Mouse (Mus musculus) adrenal gland, adult 8-10 months (tissue): ENCODE data around the gene Dppa2. TPM values are rescaled to one million over a fixed set of nuclear protein-coding genes. Genes with fewer than 3 reads are reported as not detected.
"Not testable (repeated sequence)": the region's sequence is repeated elsewhere in the genome, so short reads cannot be mapped to it uniquely, and the experiment has no call there.

Source experiments
- DNase-seq: peaks from one replicate; pipeline ENCODE4 v3.0.0; 2022
- total RNA-seq, 4 experiments: library from RNA; stranded (reverse); gene quantifications; 2 replicates each; pipeline ENCODE4 v1.2.4; 2022

Dppa2 gene
- total RNA-seq = not detected

GRCm38 (mm10) chr16:48303509-48303908, at the start of gene Dppa2:
Dppa2 (plus strand) TSS chr16:48303908.
- DNase-seq = no peak

- no peak for DNase-seq
These were observed 49.1 kb upstream of the Dppa2 start for GRCm38 (mm10) chr16:48254584-48254983.

GRCm38 (mm10) chr16:48259519-48259918, 44.2 kb upstream of the Dppa2 start:
- DNase-seq = no peak

GRCm38 (mm10) chr16:48262901-48263300, 40.8 kb upstream of the Dppa2 start:
- DNase-seq = no peak

- no peak for DNase-seq
These were observed 37.9 kb upstream of the Dppa2 start for GRCm38 (mm10) chr16:48265856-48266255.

GRCm38 (mm10) chr16:48276940-48277339, 26.8 kb upstream of the Dppa2 start:
- DNase-seq = no peak

- no peak for DNase-seq
These were observed 22.8 kb upstream of the Dppa2 start for GRCm38 (mm10) chr16:48280883-48281282.

- no peak for DNase-seq
These were observed 20.9 kb upstream of the Dppa2 start for GRCm38 (mm10) chr16:48282801-48283200.

GRCm38 (mm10) chr16:48283517-48283916, 20.2 kb upstream of the Dppa2 start, which contains the start of gene Dppa4:
Dppa4 (plus strand) TSS chr16:48283733.
- no peak for DNase-seq

- no peak for DNase-seq
These were observed 18.2 kb upstream of the Dppa2 start for GRCm38 (mm10) chr16:48285517-48285916.

- DNase-seq = no peak
These were observed 6.1 kb upstream of the Dppa2 start for GRCm38 (mm10) chr16:48297384-48298136.

GRCm38 (mm10) chr16:48299884-48300283, 3.8 kb upstream of the Dppa2 start:
- DNase-seq = no peak

GRCm38 (mm10) chr16:48303983-48304382, 275 bp downstream of the Dppa2 start:
- no peak for DNase-seq

GRCm38 (mm10) chr16:48308916-48309315, 5.2 kb downstream of the Dppa2 start:
- not testable (repeated sequence) for DNase-seq

GRCm38 (mm10) chr16:48309912-48310630, 6.4 kb downstream of the Dppa2 start:
- no peak for DNase-seq

GRCm38 (mm10) chr16:48315294-48315693, 11.6 kb downstream of the Dppa2 start:
- DNase-seq = no peak

- DNase-seq = no peak
These were observed 17.1 kb downstream of the Dppa2 start for GRCm38 (mm10) chr16:48320781-48321180.

- no peak for DNase-seq
These were observed 19.4 kb downstream of the Dppa2 start for GRCm38 (mm10) chr16:48323133-48323532.

- no peak for DNase-seq
These were observed 20.1 kb downstream of the Dppa2 start for GRCm38 (mm10) chr16:48323602-48324345.

GRCm38 (mm10) chr16:48326903-48327302, 23.2 kb downstream of the Dppa2 start:
- peak; percentile 13 for DNase-seq

GRCm38 (mm10) chr16:48328420-48328819, 24.7 kb downstream of the Dppa2 start:
- no peak for DNase-seq

- DNase-seq = no peak
These were observed 28.1 kb downstream of the Dppa2 start for GRCm38 (mm10) chr16:48331822-48332221.

- no peak for DNase-seq
These were observed 31.6 kb downstream of the Dppa2 start for GRCm38 (mm10) chr16:48335326-48335725.
